Comparison of ENCODE assay signal across 8 mouse cellular contexts in genomic region chr2:163397905-163398304, GRCm38 (mm10). TPM values are rescaled to one million over a fixed set of nuclear protein-coding genes. Genes with fewer than 3 reads are reported as not detected.
DNase-seq lines count a peak whose midpoint lies in the region; ATAC-seq lines count a peak whose summit lies in the region.

TSS of gene Jph2 (minus strand) at chr2:163397993.

- H3K4me3 ChIP-seq in kidney, embryonic 16.5 days (ENCODE audit: low read length), result peak within 1 kb of the TSS; percentile 43
- peak within 1 kb of the TSS; percentile 32 for H3K4me3 ChIP-seq in intestine, embryonic 14.5 days (ENCODE audit: low read depth, low read length)

- ATAC-seq in kidney, embryonic 16.5 days (ENCODE audit: low FRiP score, low TSS enrichment), result peak; percentile 86
- peak; percentile 64 for ATAC-seq in intestine, embryonic 14.5 days (replicated peaks; ENCODE audit: low FRiP score, low TSS enrichment, low read depth)
- no peak for ATAC-seq in CD4-positive, CD25-positive, alpha-beta regulatory T cell, adult 4 months

- no peak for DNase-seq in kidney, adult 11 months
- peak; percentile 79 to 86 for DNase-seq in gastrocnemius, adult 8-10 months (ENCODE audit: low spot score in 2 of 2)
- DNase-seq in intestine, embryonic 14.5 days (ENCODE audit: low spot score), result peak; percentile 68
- DNase-seq in lung, postnatal 14 days, result peak; percentile 56
- no peak for DNase-seq in left cerebral cortex, adult 9 months (ENCODE audit: low spot score in 2 of 2)
- DNase-seq in cerebellum, adult 9-10 months, result no peak

- H3K9ac ChIP-seq in kidney, embryonic 16.5 days (replicated peaks; ENCODE audit: low read length), result peak within 1 kb of the TSS; percentile 60
- peak within 1 kb of the TSS; percentile 52 for H3K9ac ChIP-seq in intestine, embryonic 14.5 days (ENCODE audit: low read length)

- no peaks in the 10 kb centered on the region for H3K36me3 ChIP-seq in kidney, embryonic 16.5 days (ENCODE audit: insufficient read depth, low read length)
- H3K36me3 ChIP-seq in intestine, embryonic 14.5 days (ENCODE audit: control insufficient read depth, insufficient read depth, low read length), result no peaks in the 10 kb centered on the region

- no peaks in the 10 kb centered on the region for H3K9me3 ChIP-seq in kidney, embryonic 16.5 days (ENCODE audit: low read length)
- no peaks in the 10 kb centered on the region for H3K9me3 ChIP-seq in intestine, embryonic 14.5 days (ENCODE audit: control insufficient read depth, low read length)

- H3K27ac ChIP-seq in kidney, embryonic 16.5 days (ENCODE audit: low read length), result peak within 1 kb of the TSS; percentile 50; the same call in 1 of the 2 replicates
- H3K27ac ChIP-seq in intestine, embryonic 14.5 days (ENCODE audit: low read depth), result peak within 1 kb of the TSS; percentile 78

- peaks cover 13% of the 10 kb centered on the region; the same call in 1 of the 2 replicates for H3K4me1 ChIP-seq in kidney, embryonic 16.5 days (ENCODE audit: insufficient read depth, low read length)
- peaks cover 10% of the 10 kb centered on the region for H3K4me1 ChIP-seq in intestine, embryonic 14.5 days (replicated peaks; ENCODE audit: control insufficient read depth, insufficient read depth, low read length)

- peak within 1 kb of the TSS; percentile 52 for H3K4me2 ChIP-seq in kidney, embryonic 16.5 days (replicated peaks; ENCODE audit: low read depth, low read length)
- H3K4me2 ChIP-seq in intestine, embryonic 14.5 days (ENCODE audit: low read length), result peak within 1 kb of the TSS; percentile 48

- no peaks in the 10 kb centered on the region for H3K27me3 ChIP-seq in kidney, embryonic 16.5 days (ENCODE audit: insufficient read depth, low read length)
- no peaks in the 10 kb centered on the region for H3K27me3 ChIP-seq in intestine, embryonic 14.5 days (replicated peaks; ENCODE audit: control insufficient read depth, insufficient read depth, low read length)

- 2% methylated on average over 10 of the region's 10 CpGs for WGBS in kidney, embryonic 16.5 days
- WGBS in intestine, embryonic 14.5 days, result 11% methylated on average over 10 of the region's 10 CpGs

RNA-seq across cellular contexts. Expression of gene Jph2, which starts in this region (rescaled TPM):
- polyA plus RNA-seq in kidney, embryonic 16.5 days (2015; fragmentation: Nextera tagmentation; extraction: Ambion mirVana), result 2.8 and 3.3 TPM in 2 replicates
- total RNA-seq in gastrocnemius, adult 8-10 months (2022), result 100 to 1,000 TPM; 459 to 572 (median 513) TPM
- 5.6 and 5.9 TPM in 2 replicates for polyA plus RNA-seq in intestine, embryonic 14.5 days (2014; fragmentation: Nextera tagmentation; extraction: Ambion mirVana)
- not detected for polyA plus RNA-seq in CD4-positive, CD25-positive, alpha-beta regulatory T cell, adult 4 months (2017; shearing (Covaris generic))

Comparison
In these comparisons a context has a peak if more than half of its experiments do, and no peak if none do; other contexts are left out.
1. DNase-seq: peak in gastrocnemius, adult 8-10 months (2 of 2), intestine, embryonic 14.5 days (single experiment) and lung, postnatal 14 days (single experiment); none in kidney, adult 11 months (single experiment), left cerebral cortex, adult 9 months (0 of 2) and cerebellum, adult 9-10 months (single experiment).